Mouse (Mus musculus) right cerebral cortex, adult 2 months (tissue): ENCODE data around the gene Olfr301.

Experiments used
- DNase-seq, 2 experiments: peaks; one replicate each; pipeline ENCODE4 v3.0.0; 2021 to 2022; ENCODE audit warnings: low spot score in 2 of 2

Olfr301 gene

DNA sequence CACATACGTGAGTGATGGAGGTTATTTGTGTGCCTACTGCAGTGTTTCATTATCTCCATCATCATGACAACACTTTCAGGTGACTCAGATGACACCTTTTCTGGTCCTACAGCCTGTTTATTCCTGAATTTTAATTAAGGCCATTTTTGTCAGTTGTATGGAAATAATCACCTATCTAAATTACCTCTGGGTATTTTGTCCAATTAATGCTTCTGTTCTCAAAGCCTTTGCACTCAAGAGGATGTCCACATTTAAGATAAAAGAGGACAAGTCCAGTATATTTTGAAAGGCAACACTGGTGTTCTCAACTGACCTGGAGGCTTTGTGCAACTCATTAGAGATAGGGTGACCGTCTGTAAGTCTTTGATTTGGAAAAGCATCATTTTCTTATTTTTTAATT lies at the start of gene Olfr301:
Olfr301 (plus strand) TSS at position 301 of the 400 bp plus-strand sequence.
- no peak for DNase-seq

DNA sequence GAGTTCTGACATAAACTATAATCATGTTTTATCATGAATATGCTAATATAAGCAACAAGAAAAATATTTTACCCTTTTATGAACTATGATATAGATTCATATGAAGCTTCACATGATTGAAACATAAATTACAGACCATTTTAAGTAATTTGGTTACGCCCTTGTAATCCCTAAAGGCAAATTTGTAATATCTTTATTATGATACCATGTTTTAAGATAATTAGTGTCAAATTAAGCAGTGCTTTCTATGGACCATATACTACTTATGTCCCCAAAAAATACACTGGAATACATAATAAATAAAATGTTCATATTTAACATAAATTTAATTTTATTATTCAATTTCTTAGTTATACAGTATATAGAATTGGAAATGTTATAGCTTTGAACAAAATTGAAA lies 36.8 kb upstream of the Olfr301 start, which contains the start of gene Olfr305:
Olfr305 (minus strand) TSS at position 101 of the 400 bp plus-strand sequence.
- no peak for DNase-seq

DNA sequence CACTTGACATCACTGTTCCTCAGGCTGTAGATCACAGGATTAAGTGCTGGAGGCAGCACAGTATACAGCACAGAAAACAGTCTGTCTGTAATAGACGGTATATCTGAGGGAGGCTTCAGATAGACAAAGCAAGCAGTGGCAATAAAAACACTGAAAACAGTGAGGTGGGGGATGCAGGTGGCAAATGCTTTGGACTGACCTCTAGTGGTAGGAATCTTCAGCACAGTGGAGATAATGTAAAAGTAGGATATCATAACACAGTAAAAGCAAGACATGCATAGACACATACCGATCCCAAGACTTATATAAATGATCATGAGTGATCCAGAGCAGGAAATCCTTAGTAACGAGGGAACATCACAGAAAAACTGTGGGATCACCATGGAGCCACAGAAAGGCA lies 17.9 kb upstream of the Olfr301 start:
- DNase-seq, result no peak

DNA sequence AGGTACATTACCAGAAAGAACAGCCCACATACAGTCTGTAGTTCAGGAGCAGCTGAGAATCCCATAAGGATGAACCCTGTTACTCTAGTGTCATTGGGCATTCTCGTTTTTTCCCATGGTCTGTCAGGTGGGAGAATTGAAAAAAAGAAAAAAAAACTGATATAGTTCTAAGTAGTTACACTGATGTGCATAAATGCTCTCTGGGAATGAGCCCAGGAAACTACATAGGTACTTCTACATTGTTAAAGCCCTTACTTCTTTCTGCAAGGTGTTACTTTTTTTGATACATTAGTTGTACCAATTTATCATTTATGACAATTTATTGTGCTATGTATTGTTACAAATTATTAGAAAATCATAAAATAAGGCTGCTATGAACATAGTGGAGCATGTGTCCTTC lies 17.1 kb upstream of the Olfr301 start, which contains the start of gene Olfr304:
Olfr304 (minus strand) TSS at position 101 of the 400 bp plus-strand sequence.
- no peak for DNase-seq

DNA sequence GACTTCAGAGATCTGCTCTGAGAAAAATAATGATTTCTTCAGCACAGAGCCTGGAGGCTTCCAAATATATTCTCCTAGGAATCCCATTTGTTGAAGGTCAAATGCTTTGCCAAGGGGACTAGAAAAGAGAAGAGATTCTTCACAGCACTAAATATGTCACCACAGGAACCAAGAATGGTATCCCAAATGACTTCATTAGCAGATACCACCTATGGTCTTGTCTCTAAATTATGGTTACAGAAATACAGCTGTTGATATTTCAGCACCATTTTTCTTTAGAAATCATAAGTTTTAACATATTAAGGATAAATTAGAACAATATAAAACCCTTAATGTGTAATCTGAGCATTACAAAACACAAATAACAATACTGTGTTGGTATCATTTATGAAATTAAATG lies 6.0 kb upstream of the Olfr301 start, which contains the start of gene Olfr303:
Olfr303 (minus strand) TSS at position 101 of the 400 bp plus-strand sequence.
- no peak for DNase-seq

DNA sequence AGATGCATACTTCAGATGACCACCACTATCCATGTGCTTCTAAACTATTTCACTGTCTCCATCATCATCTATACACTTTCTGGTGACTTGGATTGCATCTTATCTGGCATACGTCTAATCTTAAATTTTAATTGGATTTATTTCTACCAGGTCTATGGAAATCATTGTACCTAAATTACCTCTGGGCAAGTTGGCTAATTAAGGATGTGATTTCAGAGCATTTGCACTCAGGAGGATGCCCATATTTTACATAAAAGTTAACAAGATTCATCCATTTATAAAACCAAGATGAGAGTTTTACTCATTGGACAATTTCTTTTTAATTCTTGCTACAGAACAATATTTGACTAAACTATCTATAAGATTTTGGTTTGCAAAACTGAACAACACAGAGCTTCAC lies 56.0 kb downstream of the Olfr301 start, which contains the start of gene Olfr299:
Olfr299 (plus strand) TSS at position 301 of the 400 bp plus-strand sequence.
- no peak for DNase-seq
